ENCODE assay signal across 10 mouse cellular contexts in genomic region chr14:72377224-72377623, GRCm38 (mm10).
DNase-seq lines count a peak whose midpoint lies in the region; ATAC-seq and TF ChIP-seq lines count a peak whose summit lies in the region.
"Had no signal": no experiment of that assay in that cellular context is flagged by ENCODE, and none has a peak within 500 bp of the region (broad histone marks: within the 10 kb centered on the region; RNA-seq: fewer than 3 reads in every experiment).

No protein-coding gene starts in this region.

- H3K9ac ChIP-seq in kidney, embryonic 14.5 days (ENCODE audit: low read depth, low read length) = no peak overlapping the region
- no peak overlapping the region for H3K9ac ChIP-seq in limb, embryonic 14.5 days (ENCODE audit: low read depth, low read length, severe bottlenecking)
- H3K9ac ChIP-seq: liver, embryonic 15.5 days had no signal

- ATAC-seq in kidney, embryonic 14.5 days (ENCODE audit: low FRiP score, low TSS enrichment) = no peak
- no peak for ATAC-seq in limb, embryonic 14.5 days (ENCODE audit: low FRiP score, low read depth)

- DNase-seq in cerebellum, postnatal 10 days = peak; percentile 78 to 85
- DNase-seq in cerebellum, adult 8-10 months = no peak
- peak; percentile 27 for DNase-seq in kidney, adult 9 months
- DNase-seq in embryo, embryonic 10.5 days (ENCODE audit: low spot score) = peak; percentile 74
- DNase-seq in limb, embryonic 14.5 days (ENCODE audit: low spot score) = peak; percentile 35
- DNase-seq in thymus, postnatal 0 days (ENCODE audit: low spot score) = peak; percentile 37

- WGBS in kidney, embryonic 14.5 days = 14% methylated on average over 2 of the region's 2 CpGs
- whole genome bisulfite sequencing in limb, embryonic 14.5 days = 13% methylated on average over 2 of the region's 2 CpGs

- H3K4me1 ChIP-seq in kidney, embryonic 14.5 days (ENCODE audit: control insufficient read depth, insufficient read depth, low read length) = no peaks in the 10 kb centered on the region
- H3K4me1 ChIP-seq in E14TG2a.4 (replicated peaks; ENCODE audit: low read depth, low read length) = no peaks in the 10 kb centered on the region
- no peaks in the 10 kb centered on the region for H3K4me1 ChIP-seq in limb, embryonic 14.5 days (ENCODE audit: control insufficient read depth, insufficient read depth, low read length)
- H3K4me1 ChIP-seq: liver, embryonic 15.5 days had no signal

- no peaks in the 10 kb centered on the region for H3K36me3 ChIP-seq in kidney, embryonic 14.5 days (ENCODE audit: control insufficient read depth, insufficient read depth, low read length)
- no peaks in the 10 kb centered on the region for H3K36me3 ChIP-seq in E14TG2a.4 (ENCODE audit: insufficient read depth, low read length)
- H3K36me3 ChIP-seq in limb, embryonic 14.5 days (ENCODE audit: control insufficient read depth, insufficient read depth, low read length) = no peaks in the 10 kb centered on the region
- H3K36me3 ChIP-seq: G1E; liver, embryonic 15.5 days had no signal

- H3K27ac ChIP-seq in kidney, embryonic 14.5 days (ENCODE audit: low read depth, low read length) = no peak overlapping the region
- no peak overlapping the region for H3K27ac ChIP-seq in limb, embryonic 14.5 days (replicated peaks; ENCODE audit: low read depth, low read length)
- H3K27ac ChIP-seq: liver, embryonic 15.5 days had no signal

- no peak overlapping the region for H3K4me3 ChIP-seq in kidney, embryonic 14.5 days (ENCODE audit: low read length)
- H3K4me3 ChIP-seq in E14TG2a.4 (replicated peaks; ENCODE audit: low read length) = no peak overlapping the region
- no peak overlapping the region for H3K4me3 ChIP-seq in limb, embryonic 14.5 days (replicated peaks; ENCODE audit: low read length)
- H3K4me3 ChIP-seq: liver, embryonic 15.5 days had no signal

- no peaks in the 10 kb centered on the region for H3K27me3 ChIP-seq in kidney, embryonic 14.5 days (ENCODE audit: control insufficient read depth, insufficient read depth, low read length)
- H3K27me3 ChIP-seq in E14TG2a.4 (ENCODE audit: insufficient read depth, low read length) = peaks cover 4% of the 10 kb centered on the region; the same call in 1 of the 2 replicates
- H3K27me3 ChIP-seq in limb, embryonic 14.5 days (ENCODE audit: control insufficient read depth, insufficient read depth, low read length) = no peaks in the 10 kb centered on the region
- H3K27me3 ChIP-seq: liver, embryonic 15.5 days had no signal

- no peak overlapping the region for H3K4me2 ChIP-seq in kidney, embryonic 14.5 days (replicated peaks; ENCODE audit: low read depth, low read length)
- H3K4me2 ChIP-seq in limb, embryonic 14.5 days (replicated peaks; ENCODE audit: low read depth, low read length, severe bottlenecking) = no peak overlapping the region
- H3K4me2 ChIP-seq: liver, embryonic 15.5 days had no signal

- no peaks in the 10 kb centered on the region for H3K9me3 ChIP-seq in kidney, embryonic 14.5 days (ENCODE audit: control insufficient read depth, low read length)
- peaks cover 14% of the 10 kb centered on the region for H3K9me3 ChIP-seq in E14TG2a.4 (ENCODE audit: low read length)
- no peaks in the 10 kb centered on the region for H3K9me3 ChIP-seq in limb, embryonic 14.5 days (ENCODE audit: control insufficient read depth, low read length)
- H3K9me3 ChIP-seq: liver, embryonic 15.5 days had no signal

- no peak for TF ChIP-seq POLR2A in limb, embryonic 14.5 days (IDR thresholded peaks at IDR 0.05; ENCODE audit: borderline replicate concordance, extremely low read depth, insufficient read depth, insufficient read length)

- peak; percentile 43 for TF ChIP-seq CTCF in E14TG2a.4 (conservative IDR thresholded peaks at IDR 0.05; ENCODE audit: low read length)
